Mouse (Mus musculus): ENCODE data around the gene Nectin3.

DNA sequence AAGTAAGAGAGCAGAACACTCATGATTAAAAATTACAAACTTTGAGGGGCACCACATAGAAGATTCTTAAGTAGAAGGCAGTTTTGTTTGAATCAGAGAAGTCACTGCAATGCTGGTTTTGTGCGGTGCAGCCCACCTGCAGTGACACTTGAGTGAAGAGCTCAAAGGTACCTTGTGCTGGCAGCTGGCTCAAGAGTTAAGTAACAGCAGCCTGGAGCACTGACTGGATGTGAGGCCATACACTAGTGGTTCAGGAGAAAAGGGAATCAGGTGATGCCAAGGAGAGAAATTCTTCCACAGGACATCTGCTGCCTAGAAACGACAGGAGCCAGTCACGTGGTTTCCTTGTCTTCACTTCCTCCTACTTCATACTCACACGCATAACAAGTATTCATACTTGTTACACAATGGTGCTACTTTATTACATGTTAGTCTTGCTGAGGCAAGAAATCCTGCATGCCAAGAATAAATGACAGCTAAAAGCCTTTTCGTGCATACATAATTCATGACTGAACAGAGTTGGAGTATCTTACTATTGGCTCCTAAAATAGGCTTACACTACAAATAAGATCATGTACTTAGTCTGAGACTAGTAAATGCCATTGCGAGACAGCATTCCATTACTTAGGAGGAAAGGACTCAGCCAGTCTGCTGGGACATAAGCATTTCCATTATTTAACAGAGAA is 88.1 kb downstream of the Nectin3 start:
- no peak for TF ChIP-seq USF1 (IDR thresholded peaks at IDR 0.05; ENCODE audit: low read depth, low read length)
- no peak for TF ChIP-seq CHD2 (IDR thresholded peaks at IDR 0.05; ENCODE audit: low read length)
- TF ChIP-seq RCOR1 (IDR thresholded peaks at IDR 0.05; ENCODE audit: low read depth, low read length) = no peak
- no peak for TF ChIP-seq RAD21 (IDR thresholded peaks at IDR 0.05; ENCODE audit: low read depth, low read length)
